Mouse (Mus musculus) megakaryocyte, embryonic 14.5 days (primary cell): ENCODE measurements around the gene Pde4d.

Source experiments
- FLI1 ChIP-seq: IDR thresholded peaks from 2 replicates; pipeline ENCODE4 v1.6.1; 2012; ENCODE audit warnings: low read length, inconsistent platforms, mixed read lengths
- GATA1 ChIP-seq: IDR thresholded peaks from 3 replicates; pipeline ENCODE4 v1.6.1; 2012; ENCODE audit warnings: mixed read lengths, low read length, inconsistent platforms, borderline replicate concordance

DNA sequence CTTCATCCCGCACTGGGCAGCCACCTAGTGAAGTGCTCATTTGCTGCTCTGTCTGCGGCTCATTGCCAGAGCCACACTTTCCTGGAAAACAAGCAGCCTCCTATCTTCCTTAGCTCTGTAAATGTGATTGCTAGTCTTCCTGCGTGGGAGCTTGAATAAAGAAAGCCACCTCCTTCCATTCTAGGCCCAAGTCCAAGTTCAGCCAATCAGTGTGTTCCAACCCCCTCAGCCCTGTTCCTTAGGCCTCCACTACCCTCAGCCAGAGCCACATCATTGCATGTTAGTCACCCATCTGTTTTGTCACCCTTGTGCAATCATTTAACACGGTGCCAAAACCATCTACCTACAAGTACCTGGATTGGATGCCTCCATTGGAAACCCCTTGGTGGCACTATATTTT is 786.3 kb downstream of the Pde4d start:
- TF ChIP-seq GATA1 (no peak), FLI1 (no peak)
